Comparison of ENCODE assay signal across 23 mouse cellular contexts in genomic region chr10:95090035-95090434, GRCm38 (mm10).
DNase-seq lines count a peak whose midpoint lies in the region; ATAC-seq and TF ChIP-seq lines count a peak whose summit lies in the region.
"Had no signal": no experiment of that assay in that cellular context is flagged by ENCODE, and none has a peak within 500 bp of the region (broad histone marks: within the 10 kb centered on the region; RNA-seq: fewer than 3 reads in every experiment).

No protein-coding gene starts in this region.

- peak overlapping the region; percentile 35; the same call in 1 of the 2 replicates for H3K27ac ChIP-seq in intestine, postnatal 0 days (ENCODE audit: low read depth, low read length)
- H3K27ac ChIP-seq in intestine, embryonic 15.5 days = no peak overlapping the region
- no peak overlapping the region for H3K27ac ChIP-seq in lung, embryonic 14.5 days (ENCODE audit: low read depth)
- no peak overlapping the region for H3K27ac ChIP-seq in ES-E14 (ENCODE audit: insufficient read depth, low read depth, low read length, poor library complexity, severe bottlenecking)
- H3K27ac ChIP-seq: forebrain, embryonic 13.5 days; hindbrain, embryonic 13.5 days; macrophage; neural tube, embryonic 12.5 days had no signal

- H3K27me3 ChIP-seq in intestine, postnatal 0 days (replicated peaks; ENCODE audit: control insufficient read depth, insufficient read depth, low read length) = no peaks in the 10 kb centered on the region
- no peaks in the 10 kb centered on the region for H3K27me3 ChIP-seq in intestine, embryonic 15.5 days (replicated peaks)
- H3K27me3 ChIP-seq in lung, embryonic 14.5 days (ENCODE audit: insufficient read depth, low read length) = no peaks in the 10 kb centered on the region
- H3K27me3 ChIP-seq: forebrain, embryonic 13.5 days; neural tube, embryonic 12.5 days had no signal

- H3K4me1 ChIP-seq in intestine, postnatal 0 days (replicated peaks; ENCODE audit: control insufficient read depth, insufficient read depth, low read length) = peaks cover 5% of the 10 kb centered on the region; the same call in 1 of the 2 replicates
- H3K4me1 ChIP-seq in intestine, embryonic 15.5 days (replicated peaks) = 0 out of 2 replicates have a peak, but pooled peaks cover 2% of the 10 kb centered on the region
- H3K4me1 ChIP-seq in lung, embryonic 14.5 days (ENCODE audit: insufficient read depth) = no peaks in the 10 kb centered on the region
- H3K4me1 ChIP-seq in lung, adult 2 months (ENCODE audit: control insufficient read depth, insufficient read depth, low read length) = no peaks in the 10 kb centered on the region
- H3K4me1 ChIP-seq in ES-E14 (ENCODE audit: control insufficient read depth in 2 of 2, insufficient read depth in 2 of 2, low read length in 2 of 2, poor library complexity in 1 of 2) = 0 out of 4 replicates have a peak, but pooled peaks cover 0 to 3% of the 10 kb centered on the region in 2 experiments

- no peak for TF ChIP-seq POLR2A in lung, adult 2 months (IDR thresholded peaks at IDR 0.05; ENCODE audit: borderline replicate concordance, extremely low read depth, low read depth, low read length)

- H3K9ac ChIP-seq in intestine, postnatal 0 days (ENCODE audit: low read depth, low read length) = no peak overlapping the region
- H3K9ac ChIP-seq in intestine, embryonic 15.5 days = no peak overlapping the region
- no peak overlapping the region for H3K9ac ChIP-seq in lung, embryonic 14.5 days
- H3K9ac ChIP-seq in ES-E14 (ENCODE audit: insufficient read depth, low read depth, low read length, poor library complexity, severe bottlenecking) = no peak overlapping the region
- H3K9ac ChIP-seq: forebrain, embryonic 13.5 days; hindbrain, embryonic 13.5 days; neural tube, embryonic 12.5 days had no signal

- H3K4me2 ChIP-seq in intestine, postnatal 0 days (replicated peaks; ENCODE audit: low read depth) = no peak overlapping the region
- H3K4me2 ChIP-seq in intestine, embryonic 15.5 days (replicated peaks) = no peak overlapping the region
- H3K4me2 ChIP-seq in lung, embryonic 14.5 days = no peak overlapping the region
- H3K4me2 ChIP-seq: forebrain, embryonic 13.5 days; hindbrain, embryonic 13.5 days; midbrain, embryonic 11.5 days; neural tube, embryonic 12.5 days had no signal

- H3K4me3 ChIP-seq in intestine, postnatal 0 days (ENCODE audit: low read depth, low read length) = no peak overlapping the region
- no peak overlapping the region for H3K4me3 ChIP-seq in intestine, embryonic 15.5 days (replicated peaks)
- H3K4me3 ChIP-seq in lung, embryonic 14.5 days (ENCODE audit: low read depth, low read length) = no peak overlapping the region
- H3K4me3 ChIP-seq in lung, adult 2 months (replicated peaks; ENCODE audit: extremely low read depth, low read depth, low read length) = no peak overlapping the region
- no peak overlapping the region for H3K4me3 ChIP-seq in ES-E14 (ENCODE audit: insufficient read depth in 1 of 2, low read depth in 1 of 2, low read length in 2 of 2, poor library complexity in 1 of 2, severe bottlenecking in 1 of 2)
- H3K4me3 ChIP-seq: forebrain, embryonic 13.5 days; hindbrain, embryonic 13.5 days; neural tube, embryonic 12.5 days had no signal

- DNase-seq in lung, embryonic 14.5 days = no peak
- DNase-seq in lung, adult 2 months = no peak
- no peak for DNase-seq in ES-E14 (ENCODE audit: low read depth, low spot score)
- DNase-seq in induced T-regulatory cell, adult 2 months (ENCODE audit: low read depth) = peak; percentile 26
- DNase-seq in spleen, adult 12 weeks (ENCODE audit: low spot score) = no peak
- DNase-seq in adrenal gland, postnatal 4 days (ENCODE audit: low spot score in 2 of 2) = no peak
- DNase-seq: adrenal gland, adult 8-10 months; cerebellum, adult 9-11 months; gastrocnemius, postnatal 10 days; heart, postnatal 10 days; kidney, adult 8-10 months; kidney, postnatal 36 days; layer of hippocampus, adult 9-11 months; lung, adult 18-20 months; spleen, adult 18-20 months; thymus, postnatal 4 days had no signal

- H3K9me3 ChIP-seq in intestine, postnatal 0 days (ENCODE audit: control insufficient read depth) = no peaks in the 10 kb centered on the region
- no peaks in the 10 kb centered on the region for H3K9me3 ChIP-seq in intestine, embryonic 15.5 days
- no peaks in the 10 kb centered on the region for H3K9me3 ChIP-seq in lung, embryonic 14.5 days (ENCODE audit: low read depth, low read length)
- no peaks in the 10 kb centered on the region for H3K9me3 ChIP-seq in ES-E14 (ENCODE audit: control insufficient read depth, insufficient read depth, low read depth, low read length)
- H3K9me3 ChIP-seq: forebrain, embryonic 13.5 days; hindbrain, embryonic 13.5 days; neural tube, embryonic 12.5 days had no signal

- ATAC-seq in intestine, postnatal 0 days = no peak
- ATAC-seq in intestine, embryonic 15.5 days = no peak
- ATAC-seq in lung, embryonic 14.5 days (ENCODE audit: insufficient read depth) = no peak
- ATAC-seq: forebrain, embryonic 13.5 days had no signal

- no peaks in the 10 kb centered on the region for H3K36me3 ChIP-seq in intestine, postnatal 0 days (ENCODE audit: control insufficient read depth, insufficient read depth)
- H3K36me3 ChIP-seq in intestine, embryonic 15.5 days = no peaks in the 10 kb centered on the region
- H3K36me3 ChIP-seq in lung, embryonic 14.5 days (ENCODE audit: insufficient read depth) = no peaks in the 10 kb centered on the region
- no peaks in the 10 kb centered on the region for H3K36me3 ChIP-seq in ES-E14 (ENCODE audit: control insufficient read depth, insufficient read depth, low read length, poor library complexity, severe bottlenecking)
- H3K36me3 ChIP-seq: hindbrain, embryonic 13.5 days; neural tube, embryonic 12.5 days had no signal

- in situ Hi-C loops in ES-E14 (cut with MboI; ENCODE audit: low sequenced_read_pairs in 2 of 2, unreplicated experiment in 2 of 2) = loop anchor here in 1 of 2 experiments (10.0 kb wide), 1 partner anchor 385 kb away; no protein-coding TSS in a partner anchor

- 80% methylated on average over 9 of the region's 9 CpGs for WGBS in intestine, postnatal 0 days
- WGBS in intestine, embryonic 15.5 days = 89% methylated on average over 9 of the region's 9 CpGs
- WGBS in lung, embryonic 14.5 days = 83% methylated on average over 9 of the region's 9 CpGs
- 82% methylated on average over 9 of the region's 9 CpGs for WGBS in lung, adult 2 months

- peak; percentile 55 for TF ChIP-seq CTCF in intestine, postnatal 0 days (IDR thresholded peaks at IDR 0.05; ENCODE audit: low read depth)
- peak; percentile 22; the same call in 1 of the 2 replicates for TF ChIP-seq CTCF in lung, embryonic 14.5 days (IDR thresholded peaks at IDR 0.05; ENCODE audit: low read depth)
- TF ChIP-seq CTCF in lung, adult 2 months (IDR thresholded peaks at IDR 0.05; ENCODE audit: insufficient read depth, low read length) = no peak

TF ChIP-seq in ES-E14, 5 proteins besides CTCF, POLR2A, EP300 and RAD21:
- TF ChIP-seq ZNF384 (IDR thresholded peaks at IDR 0.05; ENCODE audit: low read depth, low read length) (peak; percentile 73), HCFC1 (IDR thresholded peaks at IDR 0.05; ENCODE audit: borderline replicate concordance, insufficient read depth, low read length) (no peak), MAFK (IDR thresholded peaks at IDR 0.05; ENCODE audit: insufficient read depth, low read depth, low read length) (no peak), ZC3H11A (IDR thresholded peaks at IDR 0.05; ENCODE audit: borderline replicate concordance, low read depth, low read length) (0 out of 2 replicates have a peak, but pooled peaks have one; percentile 31)
